In the genomic region with DNA sequence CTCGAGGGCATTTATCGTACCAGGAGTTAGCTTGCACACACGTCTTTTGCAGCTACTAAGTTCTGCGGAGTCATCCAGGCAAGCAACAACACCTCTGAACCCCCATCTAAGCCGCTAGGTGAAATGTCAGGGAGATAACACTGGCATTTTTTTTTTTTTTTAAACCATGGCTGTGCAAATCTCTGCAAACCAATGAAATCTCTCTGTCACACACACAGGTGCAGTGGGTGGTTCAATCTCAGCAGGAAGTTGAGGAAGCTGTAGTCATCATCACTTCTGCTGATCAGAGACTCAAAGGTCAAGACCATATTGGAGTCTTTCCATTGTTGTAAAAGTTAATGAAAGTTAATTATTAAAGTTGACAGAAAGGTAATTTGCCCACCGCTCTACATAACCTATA, we compare ENCODE assay signal across 24 mouse cellular contexts. TPM values are rescaled to one million over a fixed set of nuclear protein-coding genes. Genes with fewer than 3 reads are reported as not detected.
"Had no signal": no experiment of that assay in that cellular context is flagged by ENCODE, and none has a peak within 500 bp of the region (broad histone marks: within the 10 kb centered on the region; RNA-seq: fewer than 3 reads in every experiment).

No protein-coding gene starts in this region.

- H3K4me1 ChIP-seq: kidney, embryonic 15.5 days; limb, embryonic 15.5 days; lung, embryonic 15.5 days; megakaryocyte, embryonic 14.5 days; midbrain, embryonic 10.5 days; midbrain, embryonic 13.5 days; neural tube, embryonic 13.5 days had no signal

- H3K9ac ChIP-seq: kidney, embryonic 15.5 days; limb, embryonic 12.5 days; limb, embryonic 15.5 days; liver, embryonic 14.5 days; liver, postnatal 0 days; lung, embryonic 15.5 days; midbrain, embryonic 13.5 days; neural tube, embryonic 13.5 days had no signal

- H3K9me3 ChIP-seq: kidney, embryonic 15.5 days; limb, embryonic 12.5 days; limb, embryonic 15.5 days; lung, embryonic 15.5 days; megakaryocyte, embryonic 14.5 days; midbrain, embryonic 10.5 days; midbrain, embryonic 13.5 days; neural tube, embryonic 13.5 days had no signal

- ATAC-seq: liver, postnatal 0 days; midbrain, embryonic 13.5 days; midbrain, embryonic 16.5 days had no signal

- DNase-seq: kidney, adult 11 months; kidney, adult 8-10 months; kidney, postnatal 25 days; left cerebral cortex, postnatal 4 days; liver, postnatal 0 days; retina, postnatal 1 day; right cerebral cortex, postnatal 25 days; thymus, adult 18-20 months; thymus, postnatal 36 days had no signal

- H3K36me3 ChIP-seq: kidney, embryonic 15.5 days; limb, embryonic 12.5 days; limb, embryonic 15.5 days; lung, embryonic 15.5 days; midbrain, embryonic 10.5 days; midbrain, embryonic 13.5 days; neural tube, embryonic 13.5 days had no signal

- H3K4me3 ChIP-seq: kidney, embryonic 15.5 days; limb, embryonic 12.5 days; limb, embryonic 15.5 days; lung, embryonic 15.5 days; megakaryocyte, embryonic 14.5 days; midbrain, embryonic 10.5 days; midbrain, embryonic 13.5 days; myocyte; neural tube, embryonic 13.5 days had no signal

- H3K27ac ChIP-seq: kidney, embryonic 15.5 days; limb, embryonic 12.5 days; limb, embryonic 15.5 days; liver, embryonic 14.5 days; lung, embryonic 15.5 days; midbrain, embryonic 10.5 days; midbrain, embryonic 13.5 days; neural tube, embryonic 13.5 days had no signal

- H3K27me3 ChIP-seq: limb, embryonic 15.5 days; lung, embryonic 15.5 days; midbrain, embryonic 13.5 days had no signal

- H3K4me2 ChIP-seq: kidney, embryonic 15.5 days; limb, embryonic 12.5 days; limb, embryonic 15.5 days; liver, embryonic 11.5 days; lung, embryonic 15.5 days; midbrain, embryonic 13.5 days; neural tube, embryonic 13.5 days had no signal

RNA-seq across cellular contexts. Expression of a gene that starts 47.1 kb away (rescaled TPM):
- total RNA-seq: monocyte, adult 5-6 weeks; neutrophil, adult 5-6 weeks had no signal
- polyA plus RNA-seq: limb, embryonic 12.5 days; liver, embryonic 11.5 days; lung, embryonic 15.5 days; midbrain, embryonic 13.5 days; myocyte; neural tube, embryonic 13.5 days; spleen, adult 2 months had no signal
